Mouse (Mus musculus) stomach, embryonic 14.5 days (tissue): ENCODE results near the gene Tmem117. TPM values are rescaled to one million over a fixed set of nuclear protein-coding genes. Genes with fewer than 3 reads are reported as not detected.

Experiments
- ATAC-seq: fragments of 200-750 bp; cut with Nextera tagmentation; 2 replicates; pipeline ENCODE4 v1.8.0; 2017; ENCODE audit warnings: low read depth, moderate TSS enrichment; ENCODE audit not compliant: insufficient number of reproducible peaks, insufficient read depth, low FRiP score
- H3K27ac ChIP-seq: fragments of 300-500 bp; sonication (generic); 2 replicates; pipeline ENCODE4 v1.5.1; 2014; ENCODE audit warnings: mild to moderate bottlenecking, low read length, moderate library complexity, mixed read lengths
- H3K27me3 ChIP-seq: fragments of 300-500 bp; sonication (generic); 2 replicates; pipeline ENCODE4 v1.6.1; 2014; ENCODE audit warnings: low read length, control low read depth, mixed read lengths; ENCODE audit not compliant: control insufficient read depth, insufficient read depth
- H3K36me3 ChIP-seq: fragments of 300-500 bp; sonication (generic); 2 replicates; pipeline ENCODE4 v1.6.1; 2014; ENCODE audit warnings: mild to moderate bottlenecking, control low read depth, low read length, moderate library complexity, mixed read lengths; ENCODE audit not compliant: control insufficient read depth, insufficient read depth
- H3K4me1 ChIP-seq: fragments of 300-500 bp; sonication (generic); 2 replicates; pipeline ENCODE4 v1.6.1; 2014; ENCODE audit warnings: low read length, control low read depth, mixed read lengths; ENCODE audit not compliant: control insufficient read depth, insufficient read depth
- H3K4me2 ChIP-seq: fragments of 300-500 bp; sonication (generic); replicated peaks from 2 replicates; pipeline ENCODE4 v1.6.1; 2014; ENCODE audit warnings: low read depth, low read length, control low read depth
- H3K4me3 ChIP-seq: fragments of 300-500 bp; sonication (generic); 2 replicates; pipeline ENCODE4 v1.5.1; 2014; ENCODE audit warnings: low read depth, low read length, control low read depth
- H3K9ac ChIP-seq: fragments of 300-500 bp; sonication (generic); replicated peaks from 2 replicates; pipeline ENCODE4 v1.6.1; 2014; ENCODE audit warnings: low read depth, mild to moderate bottlenecking, control low read depth, low read length, moderate library complexity, mixed read lengths
- H3K9me3 ChIP-seq: fragments of 300-500 bp; sonication (generic); 2 replicates; pipeline ENCODE4 v1.6.1; 2016; ENCODE audit warnings: low read depth, low read length, control low read depth; ENCODE audit not compliant: control insufficient read depth
- WGBS: fragments of 180-500 bp; shearing (Covaris S2); extraction: QIAGEN DNeasy Blood & Tissue Kit; methylation state at CpG from one replicate; pipeline ENCODE4 v1.1.7; 2014; 5-methylcytosine and 5-hydroxymethylcytosine counted together
- polyA plus RNA-seq: library from polyadenylated mRNA; unstranded; fragments of >200 nt; fragmentation: Nextera tagmentation; extraction: Ambion mirVana; gene quantifications from 2 replicates; pipeline ENCODE4 v1.2.1, GENCODE M21; 2014

Tmem117 gene
- polyA plus RNA-seq, 1 experiment from 2014 or later = 3.8 TPM

DNA sequence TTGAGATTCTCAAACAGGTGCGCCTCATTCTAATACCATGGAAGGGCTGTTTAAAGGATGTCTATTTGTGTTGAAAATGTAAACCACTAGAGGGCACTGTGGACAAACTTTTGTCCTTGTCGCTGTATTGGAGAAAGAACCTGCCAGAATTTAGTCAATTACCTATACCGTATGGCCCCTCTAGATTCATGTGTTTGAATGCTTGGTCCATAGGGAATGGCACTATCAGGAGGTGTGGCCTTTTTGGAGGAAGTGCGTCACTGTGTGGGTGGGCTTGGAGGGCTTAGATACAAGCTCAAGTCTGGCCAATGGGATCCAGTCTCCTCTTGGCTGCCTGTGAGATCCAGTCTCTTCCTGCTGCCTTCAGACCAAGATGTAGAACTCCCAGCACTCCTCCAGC is 140.2 kb downstream of the Tmem117 start:
- H3K4me1 ChIP-seq = no peaks in the 10 kb centered on the region
- no peak overlapping the region for H3K4me3 ChIP-seq
- ATAC-seq = no peak; the same call in 1 of the 2 replicates
- 16% methylated on average over 4 of the region's 4 CpGs for WGBS
- H3K27ac ChIP-seq = no peak overlapping the region
- H3K27me3 ChIP-seq = no peaks in the 10 kb centered on the region
- no peaks in the 10 kb centered on the region for H3K36me3 ChIP-seq
- H3K4me2 ChIP-seq = no peak overlapping the region
- H3K9me3 ChIP-seq = no peaks in the 10 kb centered on the region
- no peak overlapping the region for H3K9ac ChIP-seq

GRCm38 (mm10) chr15:94770832-94771578 is 142.0 kb downstream of the Tmem117 start:
- ATAC-seq = no peak
- WGBS = 77% methylated on average over 7 of the region's 7 CpGs

GRCm38 (mm10) chr15:94771691-94772090 is 142.7 kb downstream of the Tmem117 start:
- H3K27me3 ChIP-seq = no peaks in the 10 kb centered on the region
- H3K4me3 ChIP-seq = no peak overlapping the region
- no peak for ATAC-seq
- no peaks in the 10 kb centered on the region for H3K36me3 ChIP-seq
- H3K27ac ChIP-seq = no peak overlapping the region
- no peak overlapping the region for H3K9ac ChIP-seq
- no peaks in the 10 kb centered on the region for H3K4me1 ChIP-seq
- H3K9me3 ChIP-seq = no peaks in the 10 kb centered on the region
- H3K4me2 ChIP-seq = no peak overlapping the region
- WGBS = 91% methylated on average over 19 of the region's 19 CpGs

More at GRCm38 (mm10) chr15:94770832-94771578, 142.0 kb downstream of the Tmem117 start:
- Histone ChIP-seq H3K9ac (no peak overlapping the region), H3K9me3 (no peaks in the 10 kb centered on the region), H3K4me2 (no peak overlapping the region), H3K36me3 (no peaks in the 10 kb centered on the region), H3K4me3 (no peak overlapping the region), H3K4me1 (no peaks in the 10 kb centered on the region), H3K27ac (no peak overlapping the region), H3K27me3 (no peaks in the 10 kb centered on the region)

GRCm38 (mm10) chr15:94776119-94777069 is 147.4 kb downstream of the Tmem117 start:
- no peak for ATAC-seq
- 50% methylated on average over 17 of the region's 17 CpGs for WGBS
- no peak overlapping the region for H3K4me2 ChIP-seq

GRCm38 (mm10) chr15:94781556-94781955 is 152.5 kb downstream of the Tmem117 start:
- H3K36me3 ChIP-seq = no peaks in the 10 kb centered on the region
- no peak overlapping the region for H3K4me2 ChIP-seq
- H3K27me3 ChIP-seq = no peaks in the 10 kb centered on the region
- H3K4me3 ChIP-seq = no peak overlapping the region
- H3K9ac ChIP-seq = no peak overlapping the region
- H3K4me1 ChIP-seq = no peaks in the 10 kb centered on the region
- H3K27ac ChIP-seq = no peak overlapping the region
- WGBS = 63% methylated on average over 1 of the region's 1 CpGs
- H3K9me3 ChIP-seq = no peaks in the 10 kb centered on the region
- ATAC-seq = no peak

More at GRCm38 (mm10) chr15:94776119-94777069, 147.4 kb downstream of the Tmem117 start:
- Histone ChIP-seq H3K4me1 (no peaks in the 10 kb centered on the region), H3K27me3 (no peaks in the 10 kb centered on the region), H3K4me3 (no peak overlapping the region), H3K27ac (no peak overlapping the region), H3K9ac (no peak overlapping the region), H3K36me3 (no peaks in the 10 kb centered on the region), H3K9me3 (no peaks in the 10 kb centered on the region)

GRCm38 (mm10) chr15:94793455-94793854 is 164.4 kb downstream of the Tmem117 start:
- Histone ChIP-seq H3K4me2 (no peak overlapping the region), H3K4me1 (no peaks in the 10 kb centered on the region), H3K9me3 (no peaks in the 10 kb centered on the region), H3K9ac (no peak overlapping the region), H3K4me3 (no peak overlapping the region), H3K27me3 (no peaks in the 10 kb centered on the region), H3K27ac (no peak overlapping the region), H3K36me3 (no peaks in the 10 kb centered on the region)
- ATAC-seq = no peak
- WGBS = 76% methylated on average over 8 of the region's 8 CpGs

GRCm38 (mm10) chr15:94795484-94795883 is 166.5 kb downstream of the Tmem117 start:
- no peaks in the 10 kb centered on the region for H3K36me3 ChIP-seq
- no peak overlapping the region for H3K27ac ChIP-seq
- no peak overlapping the region for H3K4me3 ChIP-seq
- H3K4me2 ChIP-seq = no peak overlapping the region
- H3K9me3 ChIP-seq = no peaks in the 10 kb centered on the region
- 56% methylated on average over 4 of the region's 4 CpGs for WGBS
- ATAC-seq = no peak
- no peaks in the 10 kb centered on the region for H3K27me3 ChIP-seq
- H3K4me1 ChIP-seq = no peaks in the 10 kb centered on the region
- no peak overlapping the region for H3K9ac ChIP-seq

DNA sequence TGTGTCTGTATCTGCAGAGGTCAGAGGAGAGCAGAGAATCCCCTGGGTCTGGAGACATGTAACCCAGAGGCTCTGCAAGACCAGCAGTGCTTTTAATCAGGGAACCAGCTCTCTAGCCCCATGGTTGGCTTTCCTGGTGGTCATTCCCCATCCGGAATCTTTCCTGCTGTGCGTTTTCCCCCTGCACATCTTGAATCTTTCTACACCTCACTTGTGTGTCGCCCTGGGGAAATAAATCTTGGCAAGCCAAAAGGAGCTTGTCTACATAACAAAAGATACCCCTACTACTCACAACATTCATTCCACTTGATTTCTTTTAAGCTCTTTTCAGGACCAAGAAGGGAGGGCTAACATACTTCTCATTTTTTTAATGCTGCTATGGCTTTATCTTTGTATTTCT is 169.2 kb downstream of the Tmem117 start:
- no peak overlapping the region for H3K4me2 ChIP-seq

More for the DNA sequence above, 169.2 kb downstream of the Tmem117 start:
- Histone ChIP-seq H3K4me3 (no peak overlapping the region), H3K36me3 (no peaks in the 10 kb centered on the region), H3K9ac (no peak overlapping the region), H3K4me1 (no peaks in the 10 kb centered on the region), H3K27me3 (no peaks in the 10 kb centered on the region), H3K27ac (no peak overlapping the region), H3K9me3 (no peaks in the 10 kb centered on the region)
- ATAC-seq = no peak
- WGBS = 52% methylated on average over 3 of the region's 3 CpGs
